22 mouse cellular contexts compared by ENCODE assay signal in genomic region chr1:20171199-20171598, GRCm38 (mm10).
DNase-seq lines count a peak whose midpoint lies in the region; ATAC-seq and TF ChIP-seq lines count a peak whose summit lies in the region.
"Had no signal": no experiment of that assay in that cellular context is flagged by ENCODE, and none has a peak within 500 bp of the region (broad histone marks: within the 10 kb centered on the region; RNA-seq: fewer than 3 reads in every experiment).

No protein-coding gene starts in this region.

- H3K4me2 ChIP-seq in embryonic facial prominence, embryonic 14.5 days (ENCODE audit: low read depth, low read length), result no peak overlapping the region
- H3K4me2 ChIP-seq in kidney, embryonic 14.5 days (replicated peaks; ENCODE audit: low read depth, low read length), result no peak overlapping the region
- H3K4me2 ChIP-seq in kidney, embryonic 16.5 days (replicated peaks; ENCODE audit: low read depth, low read length), result no peak overlapping the region
- H3K4me2 ChIP-seq in kidney, embryonic 15.5 days, result no peak overlapping the region
- H3K4me2 ChIP-seq in kidney, postnatal 0 days (ENCODE audit: low read length), result no peak overlapping the region

- peak; percentile 20 for DNase-seq in embryonic facial prominence, embryonic 14.5 days (ENCODE audit: low spot score)
- no peak for DNase-seq in embryonic facial prominence, embryonic 10.5 days (ENCODE audit: low spot score)
- DNase-seq in kidney, adult 9 months, result no peak
- peak; percentile 22 for DNase-seq in kidney, postnatal 0 days (ENCODE audit: low spot score)
- no peak for DNase-seq in kidney, postnatal 14 days
- DNase-seq: adrenal gland, adult 2 months; adrenal gland, adult 8-10 months; adrenal gland, postnatal 10 days; adrenal gland, postnatal 14 days; adrenal gland, postnatal 25 days; adrenal gland, postnatal 36 days; B cell, adult 2 months; cerebellum, adult 11 months; cerebellum, adult 11-12 months had no signal

- TF ChIP-seq CTCF in kidney, postnatal 0 days (IDR thresholded peaks at IDR 0.05; ENCODE audit: low read depth), result no peak

- no peaks in the 10 kb centered on the region for H3K4me1 ChIP-seq in embryonic facial prominence, embryonic 14.5 days (ENCODE audit: control insufficient read depth, insufficient read depth, low read length)
- H3K4me1 ChIP-seq in embryonic facial prominence, embryonic 10.5 days, result no peaks in the 10 kb centered on the region
- H3K4me1 ChIP-seq in kidney, embryonic 14.5 days (ENCODE audit: control insufficient read depth, insufficient read depth, low read length), result no peaks in the 10 kb centered on the region
- no peaks in the 10 kb centered on the region for H3K4me1 ChIP-seq in kidney, embryonic 16.5 days (ENCODE audit: insufficient read depth, low read length)
- H3K4me1 ChIP-seq in kidney, embryonic 15.5 days, result no peaks in the 10 kb centered on the region
- H3K4me1 ChIP-seq in kidney, postnatal 0 days (replicated peaks; ENCODE audit: insufficient read depth, low read length), result no peaks in the 10 kb centered on the region

- H3K27me3 ChIP-seq in embryonic facial prominence, embryonic 14.5 days (replicated peaks; ENCODE audit: control insufficient read depth, insufficient read depth, low read length), result no peaks in the 10 kb centered on the region
- no peaks in the 10 kb centered on the region for H3K27me3 ChIP-seq in embryonic facial prominence, embryonic 10.5 days (replicated peaks; ENCODE audit: low read depth, poor library complexity, severe bottlenecking)
- no peaks in the 10 kb centered on the region for H3K27me3 ChIP-seq in kidney, embryonic 14.5 days (ENCODE audit: control insufficient read depth, insufficient read depth, low read length)
- H3K27me3 ChIP-seq in kidney, embryonic 16.5 days (ENCODE audit: insufficient read depth, low read length), result no peaks in the 10 kb centered on the region
- no peaks in the 10 kb centered on the region for H3K27me3 ChIP-seq in kidney, embryonic 15.5 days
- no peaks in the 10 kb centered on the region for H3K27me3 ChIP-seq in kidney, postnatal 0 days (ENCODE audit: insufficient read depth, low read length)
- H3K27me3 ChIP-seq: CH12.LX, Patski had no signal

- ATAC-seq in embryonic facial prominence, embryonic 14.5 days (ENCODE audit: low read depth), result no peak
- peak; percentile 76; the same call in 1 of the 2 replicates for ATAC-seq in kidney, embryonic 14.5 days (ENCODE audit: low FRiP score, low TSS enrichment)
- no peak for ATAC-seq in kidney, embryonic 16.5 days (ENCODE audit: low FRiP score, low TSS enrichment)
- ATAC-seq in kidney, embryonic 15.5 days (replicated peaks; ENCODE audit: low FRiP score), result peak; percentile 67; the same call in 1 of the 2 replicates
- no peak for ATAC-seq in kidney, postnatal 0 days (replicated peaks; ENCODE audit: low FRiP score, low read depth)
- ATAC-seq: activated CD4-positive, CD25-positive, alpha-beta regulatory T cell, adult 4 months; CD4-positive, CD25-positive, alpha-beta regulatory T cell, adult 4 months; Patski had no signal

- WGBS in embryonic facial prominence, embryonic 14.5 days, result 63% methylated on average over 4 of the region's 4 CpGs
- 79% methylated on average over 4 of the region's 4 CpGs for WGBS in embryonic facial prominence, embryonic 10.5 days
- WGBS in kidney, embryonic 14.5 days, result 50% methylated on average over 4 of the region's 4 CpGs
- 51% methylated on average over 4 of the region's 4 CpGs for WGBS in kidney, embryonic 16.5 days
- WGBS in kidney, embryonic 15.5 days, result 53% methylated on average over 4 of the region's 4 CpGs
- WGBS in kidney, postnatal 0 days, result 51% methylated on average over 4 of the region's 4 CpGs

- H3K4me3 ChIP-seq in embryonic facial prominence, embryonic 14.5 days (ENCODE audit: low read depth, low read length), result no peak overlapping the region
- no peak overlapping the region for H3K4me3 ChIP-seq in embryonic facial prominence, embryonic 10.5 days
- no peak overlapping the region for H3K4me3 ChIP-seq in kidney, embryonic 14.5 days (ENCODE audit: low read length)
- H3K4me3 ChIP-seq in kidney, embryonic 16.5 days (ENCODE audit: low read length), result no peak overlapping the region
- H3K4me3 ChIP-seq in kidney, embryonic 15.5 days (replicated peaks), result no peak overlapping the region
- H3K4me3 ChIP-seq in kidney, postnatal 0 days (replicated peaks; ENCODE audit: low read depth, low read length), result no peak overlapping the region

- H3K36me3 ChIP-seq in embryonic facial prominence, embryonic 14.5 days (ENCODE audit: control insufficient read depth, insufficient read depth, low read length), result no peaks in the 10 kb centered on the region
- H3K36me3 ChIP-seq in embryonic facial prominence, embryonic 10.5 days (replicated peaks), result no peaks in the 10 kb centered on the region
- no peaks in the 10 kb centered on the region for H3K36me3 ChIP-seq in kidney, embryonic 14.5 days (ENCODE audit: control insufficient read depth, insufficient read depth, low read length)
- no peaks in the 10 kb centered on the region for H3K36me3 ChIP-seq in kidney, embryonic 16.5 days (ENCODE audit: insufficient read depth, low read length)
- H3K36me3 ChIP-seq in kidney, embryonic 15.5 days, result no peaks in the 10 kb centered on the region
- H3K36me3 ChIP-seq in kidney, postnatal 0 days (ENCODE audit: insufficient read depth, low read length), result no peaks in the 10 kb centered on the region
- H3K36me3 ChIP-seq: G1E had no signal

- H3K9ac ChIP-seq in embryonic facial prominence, embryonic 14.5 days (ENCODE audit: low read depth, low read length), result no peak overlapping the region
- no peak overlapping the region for H3K9ac ChIP-seq in kidney, embryonic 14.5 days (ENCODE audit: low read depth, low read length)
- no peak overlapping the region for H3K9ac ChIP-seq in kidney, embryonic 16.5 days (replicated peaks; ENCODE audit: low read length)
- H3K9ac ChIP-seq in kidney, embryonic 15.5 days, result no peak overlapping the region
- H3K9ac ChIP-seq in kidney, postnatal 0 days (ENCODE audit: low read depth, low read length), result no peak overlapping the region

- no peaks in the 10 kb centered on the region for H3K9me3 ChIP-seq in embryonic facial prominence, embryonic 14.5 days (ENCODE audit: control insufficient read depth, low read length)
- H3K9me3 ChIP-seq in embryonic facial prominence, embryonic 10.5 days, result no peaks in the 10 kb centered on the region
- H3K9me3 ChIP-seq in kidney, embryonic 14.5 days (ENCODE audit: control insufficient read depth, low read length), result no peaks in the 10 kb centered on the region
- H3K9me3 ChIP-seq in kidney, embryonic 16.5 days (ENCODE audit: low read length), result no peaks in the 10 kb centered on the region
- no peaks in the 10 kb centered on the region for H3K9me3 ChIP-seq in kidney, embryonic 15.5 days (replicated peaks)
- H3K9me3 ChIP-seq in kidney, postnatal 0 days (replicated peaks; ENCODE audit: low read length), result no peaks in the 10 kb centered on the region
- H3K9me3 ChIP-seq: G1E had no signal

- H3K27ac ChIP-seq in embryonic facial prominence, embryonic 14.5 days (replicated peaks; ENCODE audit: low read depth, low read length), result no peak overlapping the region
- no peak overlapping the region for H3K27ac ChIP-seq in embryonic facial prominence, embryonic 10.5 days (replicated peaks)
- H3K27ac ChIP-seq in kidney, embryonic 14.5 days (ENCODE audit: low read depth, low read length), result no peak overlapping the region
- H3K27ac ChIP-seq in kidney, embryonic 16.5 days (ENCODE audit: low read length), result no peak overlapping the region
- no peak overlapping the region for H3K27ac ChIP-seq in kidney, embryonic 15.5 days
- no peak overlapping the region for H3K27ac ChIP-seq in kidney, postnatal 0 days

Comparison
In these comparisons a context has a peak if more than half of its experiments do, and no peak if none do; other contexts are left out.
1. ATAC-seq: peak in kidney, embryonic 14.5 days (single experiment) and kidney, embryonic 15.5 days (single experiment); none in embryonic facial prominence, embryonic 14.5 days (single experiment), kidney, embryonic 16.5 days (single experiment) and kidney, postnatal 0 days (single experiment).
2. DNase-seq: peak in embryonic facial prominence, embryonic 14.5 days (single experiment) and kidney, postnatal 0 days (single experiment); none in embryonic facial prominence, embryonic 10.5 days (single experiment), kidney, adult 9 months (single experiment) and kidney, postnatal 14 days (single experiment).